Mouse (Mus musculus) layer of hippocampus, adult 18-20 months (tissue): ENCODE measurements around the gene 4930562C15Rik. TPM values are rescaled to one million over a fixed set of nuclear protein-coding genes. Genes with fewer than 3 reads are reported as not detected.

Source experiments
- DNase-seq, 2 experiments: peaks; one replicate each; pipeline ENCODE4 v3.0.0; 2022; ENCODE audit warnings: low spot score in 2 of 2
- total RNA-seq, 2 experiments: library from RNA; stranded (reverse); gene quantifications; 2 replicates each; pipeline ENCODE4 v1.2.3; 2021

The 4930562C15Rik gene
- total RNA-seq, 2 experiments from 2014 or later = not detected

- no peak for DNase-seq
Observed at GRCm38 (mm10) chr16:4890201-4890709, 55.0 kb downstream of the 4930562C15Rik start.

- no peak for DNase-seq
Observed at GRCm38 (mm10) chr16:4892171-4892570, 57.0 kb downstream of the 4930562C15Rik start.

GRCm38 (mm10) chr16:4894201-4894908 lies 59.1 kb downstream of the 4930562C15Rik start:
- no peak for DNase-seq

- DNase-seq = no peak
Observed at GRCm38 (mm10) chr16:4896249-4897027, 61.2 kb downstream of the 4930562C15Rik start.

DNA sequence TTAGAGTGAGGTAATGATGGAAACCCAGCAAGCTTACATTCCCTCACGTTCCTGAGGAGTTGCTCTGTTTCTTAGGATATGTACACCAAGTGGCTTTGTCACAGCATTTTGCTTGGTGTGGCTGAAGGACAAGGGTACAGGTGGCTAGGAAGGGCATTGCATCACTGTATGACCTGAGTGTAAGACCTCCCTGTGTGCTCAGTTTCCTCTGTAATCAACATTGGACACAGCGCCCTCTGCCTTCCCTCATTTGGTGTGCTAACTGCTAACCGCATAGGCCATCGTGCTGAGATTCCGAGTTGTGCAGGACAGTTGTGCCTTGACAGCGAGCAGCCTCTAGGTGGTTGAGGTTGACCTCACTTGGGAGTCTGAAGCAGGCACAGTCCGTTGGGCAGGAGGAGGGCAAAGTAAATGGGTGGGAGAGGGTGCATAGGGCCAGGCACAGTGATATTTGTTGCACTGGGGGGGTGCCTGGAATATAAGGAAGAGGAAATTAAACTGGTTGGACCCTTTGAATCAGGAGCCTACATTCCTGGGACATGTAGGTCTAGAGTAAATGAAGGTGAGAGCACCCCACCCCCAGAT lies 62.0 kb downstream of the 4930562C15Rik start:
- DNase-seq = no peak

- DNase-seq = no peak
Observed at GRCm38 (mm10) chr16:4898881-4899280, 63.7 kb downstream of the 4930562C15Rik start.

DNA sequence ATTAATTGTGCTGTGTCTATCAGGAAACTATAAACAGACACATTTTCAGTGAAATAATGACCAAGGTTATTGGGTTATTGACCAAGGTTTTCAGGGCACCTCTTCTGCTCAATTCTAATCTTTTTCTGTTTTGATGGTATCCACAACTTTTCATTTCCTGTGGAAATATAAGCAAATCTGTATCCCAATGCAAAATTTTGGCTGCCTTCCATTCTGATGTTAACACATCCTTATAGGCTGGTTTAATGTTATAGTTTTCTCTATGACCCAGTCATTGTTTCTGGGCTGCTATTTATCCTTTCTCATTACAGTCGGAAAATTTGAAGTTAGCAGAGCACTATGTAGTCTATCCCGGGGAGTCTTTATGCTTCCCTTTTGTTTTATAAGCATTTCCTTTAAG lies 64.5 kb downstream of the 4930562C15Rik start:
- DNase-seq = no peak

DNA sequence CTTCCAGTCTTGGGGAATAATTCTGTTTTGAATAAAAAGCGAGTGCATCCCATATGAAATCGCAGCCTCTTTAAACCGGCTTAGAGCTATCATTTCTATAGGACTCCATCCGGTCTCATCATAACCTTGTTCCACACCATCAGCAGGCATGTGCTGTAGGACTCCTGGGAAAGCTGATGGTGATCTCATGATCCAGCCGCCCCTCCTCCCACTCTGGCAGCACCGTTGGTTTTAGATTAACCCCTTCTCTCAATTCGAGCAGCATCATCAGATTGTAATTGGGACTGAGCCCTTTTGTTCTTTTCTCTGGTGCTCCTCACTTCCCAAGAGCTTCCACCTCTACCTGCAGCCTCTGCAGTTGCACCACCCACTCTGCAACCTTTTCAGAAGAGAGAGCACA lies 66.0 kb downstream of the 4930562C15Rik start:
- no peak for DNase-seq

DNA sequence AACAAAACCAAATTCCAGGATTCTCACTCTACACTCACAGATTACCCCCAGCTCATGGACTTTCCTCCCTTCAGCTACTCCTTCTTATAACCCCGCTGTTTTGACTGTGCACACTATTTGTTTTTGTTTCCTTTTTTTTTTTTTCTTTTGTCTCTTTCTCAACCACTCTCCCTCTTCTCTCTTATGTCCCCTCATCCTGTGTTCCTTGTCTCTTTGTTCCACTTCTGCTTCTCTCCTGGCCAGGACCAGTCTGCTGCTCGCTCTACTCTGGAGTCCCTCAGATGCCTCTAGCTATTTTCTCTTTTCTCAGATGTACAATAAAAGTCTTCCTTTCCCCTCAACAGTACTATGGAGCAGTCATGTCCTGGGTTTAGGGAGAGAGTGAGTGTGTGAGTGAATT lies 67.2 kb downstream of the 4930562C15Rik start:
- no peak for DNase-seq

- no peak for DNase-seq
Observed at GRCm38 (mm10) chr16:4903491-4904102, 68.4 kb downstream of the 4930562C15Rik start.

- DNase-seq = no peak
Observed at GRCm38 (mm10) chr16:4904878-4905277, 69.7 kb downstream of the 4930562C15Rik start.

DNA sequence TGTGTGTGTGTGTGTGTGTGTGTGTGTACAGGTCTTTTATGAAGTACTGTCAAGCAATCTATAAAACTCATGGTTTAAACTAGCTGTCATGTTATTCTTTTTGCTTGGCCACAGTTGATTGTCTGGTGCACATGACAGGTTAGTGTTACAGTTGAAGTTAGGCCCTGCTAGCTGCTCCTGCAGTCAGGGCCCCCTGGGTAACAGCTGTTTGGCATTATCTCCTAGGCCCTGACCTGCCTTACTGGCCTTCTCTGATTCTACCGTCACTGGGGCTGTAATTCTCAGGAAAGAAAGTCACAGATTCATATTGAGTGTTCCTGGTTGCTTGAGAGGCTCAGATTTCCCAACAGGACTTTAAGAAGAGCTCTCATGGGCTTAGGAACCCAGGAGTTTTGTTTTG lies 70.4 kb downstream of the 4930562C15Rik start:
- DNase-seq = no peak

DNA sequence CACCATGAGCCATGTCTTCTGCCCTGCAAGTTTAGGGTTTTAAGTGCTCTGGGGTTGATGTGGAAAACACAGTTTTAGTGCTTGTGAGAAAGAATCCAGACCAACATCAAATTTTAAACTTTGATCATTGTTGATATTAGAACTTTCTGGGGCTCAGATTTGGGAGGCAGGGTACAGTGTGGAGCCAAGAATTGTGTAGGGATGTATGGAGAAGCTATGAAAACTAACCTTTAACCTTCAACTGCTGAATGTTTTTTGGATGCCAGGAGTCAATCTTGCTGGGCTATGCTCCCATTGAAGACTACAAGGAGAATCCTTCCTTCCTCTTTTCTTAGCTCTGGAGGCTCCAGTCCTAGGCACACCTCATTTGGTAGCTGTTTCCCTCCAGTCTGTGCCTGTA lies 71.3 kb downstream of the 4930562C15Rik start:
- no peak for DNase-seq

- no peak for DNase-seq
Observed at GRCm38 (mm10) chr16:4907386-4907785, 72.2 kb downstream of the 4930562C15Rik start.

GRCm38 (mm10) chr16:4907972-4908371 lies 72.8 kb downstream of the 4930562C15Rik start:
- no peak for DNase-seq

GRCm38 (mm10) chr16:4909745-4910144 lies 74.5 kb downstream of the 4930562C15Rik start:
- DNase-seq = no peak

GRCm38 (mm10) chr16:4910758-4911157 lies 75.5 kb downstream of the 4930562C15Rik start:
- DNase-seq = no peak

- no peak for DNase-seq
Observed at GRCm38 (mm10) chr16:4912074-4912648, 76.9 kb downstream of the 4930562C15Rik start.

DNA sequence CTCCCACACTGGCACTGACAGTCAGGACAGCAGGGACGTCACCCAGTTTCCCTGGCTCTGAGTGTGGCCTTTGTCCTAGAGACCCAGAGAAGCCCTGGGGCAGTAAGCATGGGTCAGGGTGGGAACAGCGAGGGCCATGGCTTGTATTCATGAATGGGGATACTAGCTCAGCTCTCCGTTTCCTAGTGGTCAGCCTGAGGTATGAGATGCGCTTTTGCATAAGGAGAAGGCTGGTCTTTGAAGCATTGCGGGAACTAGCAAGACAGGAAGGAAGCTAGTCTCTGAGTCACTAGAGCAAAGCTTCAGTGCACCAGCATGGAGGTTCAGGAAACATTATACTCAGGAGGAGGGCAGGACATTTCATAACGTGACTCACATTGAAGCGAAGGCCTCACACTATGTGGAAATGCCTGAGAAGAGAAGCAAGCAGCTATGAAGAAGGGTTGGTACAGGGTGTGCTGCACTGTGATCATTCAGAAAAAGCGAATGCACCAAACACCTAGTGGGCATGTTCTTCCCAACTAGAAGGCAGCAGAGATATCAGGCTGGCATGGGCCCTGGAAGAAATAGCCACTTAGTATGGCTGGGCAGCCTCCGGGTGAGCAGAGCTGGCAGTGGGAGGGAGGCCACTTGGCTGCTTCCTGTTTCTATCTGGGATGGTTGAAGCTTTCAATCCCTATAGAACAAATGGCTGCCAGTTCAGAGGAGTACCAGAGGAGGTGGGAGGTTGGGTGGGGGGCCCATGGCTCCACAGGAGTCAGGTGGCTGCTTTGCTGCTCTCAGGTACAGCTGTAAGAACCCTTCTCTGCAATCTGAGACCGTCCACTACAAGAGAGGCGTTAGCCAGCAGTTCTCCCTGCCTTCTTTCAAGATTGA lies 77.9 kb downstream of the 4930562C15Rik start:
- DNase-seq = no peak
